Mouse (Mus musculus): Measurements from ENCODE around the gene Fgfr2. TPM values are rescaled to one million over a fixed set of nuclear protein-coding genes. Genes with fewer than 3 reads are reported as not detected.

Fgfr2 gene
- polyA plus RNA-seq, 1 experiment from 2014 or later: 110 TPM

DNA sequence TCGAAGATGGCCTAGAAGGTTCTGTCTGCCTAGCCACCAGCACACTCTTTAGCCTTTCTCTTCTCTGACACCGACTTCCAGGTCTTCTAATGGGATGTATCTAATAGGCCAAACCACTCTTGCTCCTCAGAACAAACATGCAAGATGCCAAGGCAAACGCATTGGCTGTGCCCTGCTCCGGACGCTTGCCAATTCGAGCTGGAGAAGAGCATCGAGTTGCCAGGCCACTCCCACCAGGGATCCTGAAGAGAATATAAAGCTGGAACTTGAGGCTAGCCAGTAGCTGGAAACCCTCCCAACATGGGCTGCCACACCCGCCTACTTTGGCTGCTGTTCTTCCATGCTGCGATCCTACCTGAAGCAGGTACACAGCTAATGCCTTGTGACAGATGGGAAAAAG lies 1949.0 kb downstream of the Fgfr2 start, which contains the start of gene 5430419D17Rik:
5430419D17Rik (plus strand) TSS at position 282 of the 400 bp plus-strand sequence.
- WGBS: 81% methylated on average over 9 of the region's 9 CpGs

GRCm38 (mm10) chr7:131169099-131169498 lies 1954.1 kb downstream of the Fgfr2 start:
- Histone ChIP-seq H3K27ac (ENCODE audit: low read length) (no peak overlapping the region), H3K4me1 (ENCODE audit: insufficient read depth, low read depth, low read length) (no peaks in the 10 kb centered on the region), H3K9me3 (ENCODE audit: low read length) (no peaks in the 10 kb centered on the region), H3K36me3 (ENCODE audit: insufficient read depth, low read length) (no peaks in the 10 kb centered on the region), H3K9ac (replicated peaks; ENCODE audit: low read depth) (no peak overlapping the region), H3K4me2 (replicated peaks; ENCODE audit: low read depth, low read length) (no peak overlapping the region), H3K27me3 (replicated peaks; ENCODE audit: insufficient read depth, low read length) (no peaks in the 10 kb centered on the region), H3K4me3 (ENCODE audit: low read depth, low read length) (no peak overlapping the region)
- TF ChIP-seq EP300 (IDR thresholded peaks at IDR 0.05) (no peak), CTCF (IDR thresholded peaks at IDR 0.05) (no peak)
- DNase-seq (ENCODE audit: low spot score): no peak
- no peak for ATAC-seq
- WGBS: 12% methylated on average over 2 of the region's 2 CpGs

More for the DNA sequence above, 1949.0 kb downstream of the Fgfr2 start, which contains the start of gene 5430419D17Rik:
- no peak for TF ChIP-seq CTCF (IDR thresholded peaks at IDR 0.05)
- no peak for TF ChIP-seq EP300 (IDR thresholded peaks at IDR 0.05)
- H3K4me3 ChIP-seq (ENCODE audit: low read depth, low read length): no peak within 1 kb of the TSS
- DNase-seq (ENCODE audit: low spot score): no peak
- H3K4me2 ChIP-seq (replicated peaks; ENCODE audit: low read depth, low read length): no peak within 1 kb of the TSS
- ATAC-seq: no peak
- H3K9me3 ChIP-seq (ENCODE audit: low read length): no peaks in the 10 kb centered on the region
- no peak within 1 kb of the TSS for H3K9ac ChIP-seq (replicated peaks; ENCODE audit: low read depth)
- H3K36me3 ChIP-seq (ENCODE audit: insufficient read depth, low read length): no peaks in the 10 kb centered on the region
- no peak within 1 kb of the TSS for H3K27ac ChIP-seq (ENCODE audit: low read length)
- H3K27me3 ChIP-seq (replicated peaks; ENCODE audit: insufficient read depth, low read length): no peaks in the 10 kb centered on the region
- H3K4me1 ChIP-seq (ENCODE audit: insufficient read depth, low read depth, low read length): no peaks in the 10 kb centered on the region

GRCm38 (mm10) chr7:131167771-131168170 lies 1955.4 kb downstream of the Fgfr2 start:
- H3K9me3 ChIP-seq (ENCODE audit: low read length): no peaks in the 10 kb centered on the region
- H3K27ac ChIP-seq (ENCODE audit: low read length): no peak overlapping the region
- H3K27me3 ChIP-seq (replicated peaks; ENCODE audit: insufficient read depth, low read length): no peaks in the 10 kb centered on the region
- no peak overlapping the region for H3K4me2 ChIP-seq (replicated peaks; ENCODE audit: low read depth, low read length)
- no peaks in the 10 kb centered on the region for H3K36me3 ChIP-seq (ENCODE audit: insufficient read depth, low read length)
- no peak for ATAC-seq
- no peaks in the 10 kb centered on the region for H3K4me1 ChIP-seq (ENCODE audit: insufficient read depth, low read depth, low read length)
- DNase-seq (ENCODE audit: low spot score): no peak
- TF ChIP-seq CTCF (IDR thresholded peaks at IDR 0.05) (no peak), EP300 (IDR thresholded peaks at IDR 0.05) (no peak)
- no peak overlapping the region for H3K4me3 ChIP-seq (ENCODE audit: low read depth, low read length)
- H3K9ac ChIP-seq (replicated peaks; ENCODE audit: low read depth): no peak overlapping the region
- WGBS: 82% methylated on average over 3 of the region's 3 CpGs

DNA sequence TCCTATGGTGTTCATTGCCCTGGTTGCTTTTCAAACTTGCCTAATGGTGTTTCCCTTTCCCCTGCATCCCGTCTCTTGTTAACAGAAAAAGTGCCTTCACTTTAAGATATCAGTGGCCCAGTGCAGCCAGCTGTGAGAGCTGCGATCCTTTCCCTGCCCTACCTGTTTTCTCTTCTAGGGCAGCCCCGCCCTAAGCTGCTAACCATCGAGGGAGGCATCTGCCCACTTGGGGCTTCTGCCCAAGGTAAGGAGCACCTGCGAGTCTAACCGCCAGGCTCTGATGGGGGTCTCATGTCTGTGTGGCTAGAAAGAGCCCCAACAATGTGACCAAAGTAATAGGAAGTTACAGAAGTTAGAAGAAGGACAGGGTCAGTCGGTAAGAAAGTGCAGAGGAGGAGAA lies 1960.9 kb downstream of the Fgfr2 start:
- DNase-seq (ENCODE audit: low spot score) (no peak), ATAC-seq (no peak)
- Histone ChIP-seq H3K4me2 (replicated peaks; ENCODE audit: low read depth, low read length) (no peak overlapping the region), H3K36me3 (ENCODE audit: insufficient read depth, low read length) (no peaks in the 10 kb centered on the region), H3K9me3 (ENCODE audit: low read length) (no peaks in the 10 kb centered on the region), H3K27ac (ENCODE audit: low read length) (no peak overlapping the region), H3K4me1 (ENCODE audit: insufficient read depth, low read depth, low read length) (no peaks in the 10 kb centered on the region), H3K27me3 (replicated peaks; ENCODE audit: insufficient read depth, low read length) (no peaks in the 10 kb centered on the region), H3K4me3 (ENCODE audit: low read depth, low read length) (no peak overlapping the region), H3K9ac (replicated peaks; ENCODE audit: low read depth) (no peak overlapping the region)
- 58% methylated on average over 7 of the region's 7 CpGs for WGBS
- TF ChIP-seq CTCF (IDR thresholded peaks at IDR 0.05) (no peak), EP300 (IDR thresholded peaks at IDR 0.05) (no peak)

DNA sequence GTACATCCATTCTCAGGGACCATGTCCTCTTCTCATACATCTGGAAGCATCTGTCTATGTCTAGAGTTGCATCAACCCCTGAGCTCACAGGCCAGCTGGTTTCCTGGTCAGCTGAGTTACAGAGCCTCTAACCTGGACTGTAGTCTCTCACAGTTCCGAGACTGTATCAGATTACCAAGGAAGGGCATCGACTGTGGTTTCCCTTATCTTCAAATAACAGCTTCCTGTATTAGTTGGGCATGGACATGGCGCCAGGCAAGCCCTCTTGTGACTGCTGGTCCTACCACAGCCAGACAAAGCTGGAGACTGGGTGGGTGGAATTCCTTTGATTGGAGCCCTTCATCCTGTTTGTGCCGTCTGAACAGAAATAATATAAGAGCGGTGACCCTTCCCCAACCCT lies 1970.1 kb downstream of the Fgfr2 start:
- Histone ChIP-seq H3K9ac (replicated peaks; ENCODE audit: low read depth) (no peak overlapping the region), H3K27ac (ENCODE audit: low read length) (no peak overlapping the region), H3K36me3 (ENCODE audit: insufficient read depth, low read length) (no peaks in the 10 kb centered on the region), H3K4me2 (replicated peaks; ENCODE audit: low read depth, low read length) (no peak overlapping the region), H3K9me3 (ENCODE audit: low read length) (no peaks in the 10 kb centered on the region), H3K27me3 (replicated peaks; ENCODE audit: insufficient read depth, low read length) (no peaks in the 10 kb centered on the region), H3K4me1 (ENCODE audit: insufficient read depth, low read depth, low read length) (no peaks in the 10 kb centered on the region), H3K4me3 (ENCODE audit: low read depth, low read length) (no peak overlapping the region)
- no peak for ATAC-seq
- TF ChIP-seq EP300 (IDR thresholded peaks at IDR 0.05): no peak
- TF ChIP-seq CTCF (IDR thresholded peaks at IDR 0.05): no peak
- 52% methylated on average over 5 of the region's 5 CpGs for WGBS
- DNase-seq (ENCODE audit: low spot score): no peak

- Histone ChIP-seq H3K9ac (replicated peaks; ENCODE audit: low read depth) (no peak overlapping the region), H3K27ac (ENCODE audit: low read length) (no peak overlapping the region), H3K36me3 (ENCODE audit: insufficient read depth, low read length) (no peaks in the 10 kb centered on the region), H3K9me3 (ENCODE audit: low read length) (no peaks in the 10 kb centered on the region), H3K4me2 (replicated peaks; ENCODE audit: low read depth, low read length) (no peak overlapping the region), H3K4me3 (ENCODE audit: low read depth, low read length) (no peak overlapping the region), H3K27me3 (replicated peaks; ENCODE audit: insufficient read depth, low read length) (no peaks in the 10 kb centered on the region), H3K4me1 (ENCODE audit: insufficient read depth, low read depth, low read length) (no peaks in the 10 kb centered on the region)
- ATAC-seq: peak; percentile 55; the same call in 1 of the 2 replicates
- 41% methylated on average over 3 of the region's 3 CpGs for WGBS
- no peak for DNase-seq (ENCODE audit: low spot score)
- TF ChIP-seq CTCF (IDR thresholded peaks at IDR 0.05) (no peak), EP300 (IDR thresholded peaks at IDR 0.05) (peak; percentile 75)
Measured at GRCm38 (mm10) chr7:131150179-131150578, 1973.0 kb downstream of the Fgfr2 start.

- Histone ChIP-seq H3K4me3 (ENCODE audit: low read depth, low read length) (no peak within 1 kb of the TSS), H3K9ac (replicated peaks; ENCODE audit: low read depth) (no peak within 1 kb of the TSS), H3K9me3 (ENCODE audit: low read length) (no peaks in the 10 kb centered on the region), H3K36me3 (ENCODE audit: insufficient read depth, low read length) (no peaks in the 10 kb centered on the region), H3K27ac (ENCODE audit: low read length) (no peak within 1 kb of the TSS), H3K27me3 (replicated peaks; ENCODE audit: insufficient read depth, low read length) (no peaks in the 10 kb centered on the region), H3K4me2 (replicated peaks; ENCODE audit: low read depth, low read length) (no peak within 1 kb of the TSS), H3K4me1 (ENCODE audit: insufficient read depth, low read depth, low read length) (no peaks in the 10 kb centered on the region)
- WGBS: 83% methylated on average over 2 of the region's 2 CpGs
- TF ChIP-seq CTCF (IDR thresholded peaks at IDR 0.05) (no peak), EP300 (IDR thresholded peaks at IDR 0.05) (no peak)
- ATAC-seq: no peak
- no peak for DNase-seq (ENCODE audit: low spot score)
Measured at GRCm38 (mm10) chr7:131146214-131146613, 1976.9 kb downstream of the Fgfr2 start, which contains the start of gene 4933402N03Rik. TSS of gene 4933402N03Rik (minus strand) at chr7:131146314.
